Mouse (Mus musculus) thymus, adult 2 months (tissue): Measurements from ENCODE around the gene Stab1. TPM values are rescaled to one million over a fixed set of nuclear protein-coding genes. Genes with fewer than 3 reads are reported as not detected.

ENCODE experiments used
- DNase-seq: peaks from one replicate; pipeline ENCODE4 v3.0.0; 2021
- H3K27ac ChIP-seq: fragments of 200-500 bp; 2 replicates; pipeline ENCODE4 v1.5.1; 2012; ENCODE audit warnings: low read length, control low read depth; ENCODE audit not compliant: control insufficient read depth, insufficient read depth
- H3K27me3 ChIP-seq: fragments of 200-500 bp; 2 replicates; pipeline ENCODE4 v1.6.1; 2012; ENCODE audit warnings: mild to moderate bottlenecking, low read length, moderate library complexity, mixed read lengths; ENCODE audit not compliant: control insufficient read depth, insufficient read depth
- H3K36me3 ChIP-seq: fragments of 200-500 bp; 2 replicates; pipeline ENCODE4 v1.6.1; 2012; ENCODE audit warnings: mild to moderate bottlenecking, low read length, moderate library complexity; ENCODE audit not compliant: control insufficient read depth, insufficient read depth
- H3K4me1 ChIP-seq: fragments of 200-500 bp; replicated peaks from 2 replicates; pipeline ENCODE4 v1.6.1; 2012; ENCODE audit warnings: low read length; ENCODE audit not compliant: control insufficient read depth, insufficient read depth
- H3K4me3 ChIP-seq: fragments of 200-500 bp; 2 replicates; pipeline ENCODE4 v1.5.1; 2012; ENCODE audit warnings: mild to moderate bottlenecking, low read length, control low read depth, moderate library complexity; ENCODE audit not compliant: control insufficient read depth, insufficient read depth
- CTCF ChIP-seq: fragments of 200-500 bp; IDR thresholded peaks from 2 replicates; pipeline ENCODE4 v1.5.1; 2012; ENCODE audit warnings: mild to moderate bottlenecking, control low read depth, low read length, moderate library complexity, borderline replicate concordance; ENCODE audit not compliant: control insufficient read depth, poor library complexity, insufficient read depth; ENCODE audit errors: extremely low read depth
- POLR2A ChIP-seq: fragments of 200-500 bp; IDR thresholded peaks from 2 replicates; pipeline ENCODE4 v1.6.1; 2012; ENCODE audit warnings: mild to moderate bottlenecking, low read length, control low read depth, moderate library complexity; ENCODE audit not compliant: control insufficient read depth, poor library complexity, insufficient read depth; ENCODE audit errors: extremely low read depth
- WGBS: fragments of 180-500 bp; shearing (Covaris S2); methylation state at CpG from one replicate; pipeline ENCODE4 v1.1.7; 2018; 5-methylcytosine and 5-hydroxymethylcytosine counted together
- polyA plus RNA-seq: library from polyadenylated mRNA; depleted of rRNA; stranded (reverse); fragments of >200 nt; gene quantifications from 2 replicates; pipeline ENCODE4 v1.2.3, GENCODE M21; 2012

The Stab1 gene
- polyA plus RNA-seq, 1 experiment: 26.7 TPM

- peaks cover 86% of the 10 kb centered on the region for H3K36me3 ChIP-seq
- H3K4me1 ChIP-seq: no peaks in the 10 kb centered on the region
- TF ChIP-seq CTCF (no peak), POLR2A (no peak)
- no peak for DNase-seq
- H3K27me3 ChIP-seq: no peaks in the 10 kb centered on the region
- H3K4me3 ChIP-seq: no peak overlapping the region
- no peak overlapping the region for H3K27ac ChIP-seq
- WGBS: 97% methylated on average over 6 of the region's 6 CpGs
Measured at GRCm38 (mm10) chr14:31188771-31189181, 20.3 kb upstream of the Stab1 start.

GRCm38 (mm10) chr14:31186656-31187055, 18.2 kb upstream of the Stab1 start:
- peaks cover 97% of the 10 kb centered on the region for H3K36me3 ChIP-seq

DNA sequence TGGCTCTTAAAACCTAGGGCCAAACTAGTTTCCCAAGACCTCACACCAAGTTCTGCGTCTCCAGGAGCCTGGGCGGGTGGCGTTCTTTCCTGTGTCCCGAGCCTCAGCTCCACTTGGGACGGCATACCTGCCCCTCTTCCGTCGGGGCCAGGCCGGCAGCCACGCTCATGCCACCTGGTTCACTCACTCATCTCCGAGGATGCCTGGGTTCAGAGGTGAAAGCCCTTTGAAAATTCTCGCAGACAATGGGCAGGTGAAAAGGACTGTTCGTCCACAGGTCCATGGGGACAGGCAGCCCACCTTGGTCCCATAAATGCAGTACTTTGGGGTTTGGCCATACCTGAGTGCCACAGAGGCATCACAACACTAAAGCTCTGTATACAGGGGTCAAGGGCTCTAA, 15.8 kb upstream of the Stab1 start:
- Histone ChIP-seq H3K4me3 (no peak overlapping the region), H3K27me3 (no peaks in the 10 kb centered on the region), H3K36me3 (peaks cover 97% of the 10 kb centered on the region), H3K27ac (no peak overlapping the region), H3K4me1 (no peaks in the 10 kb centered on the region)
- 97% methylated on average over 12 of the region's 12 CpGs for WGBS
- TF ChIP-seq CTCF: no peak
- no peak for TF ChIP-seq POLR2A
- DNase-seq: no peak

More at GRCm38 (mm10) chr14:31186656-31187055, 18.2 kb upstream of the Stab1 start:
- 95% methylated on average over 4 of the region's 4 CpGs for WGBS
- no peak for DNase-seq
- Histone ChIP-seq H3K4me1 (no peaks in the 10 kb centered on the region), H3K27ac (no peak overlapping the region), H3K27me3 (no peaks in the 10 kb centered on the region), H3K4me3 (no peak overlapping the region)
- TF ChIP-seq CTCF (no peak), POLR2A (no peak)

DNA sequence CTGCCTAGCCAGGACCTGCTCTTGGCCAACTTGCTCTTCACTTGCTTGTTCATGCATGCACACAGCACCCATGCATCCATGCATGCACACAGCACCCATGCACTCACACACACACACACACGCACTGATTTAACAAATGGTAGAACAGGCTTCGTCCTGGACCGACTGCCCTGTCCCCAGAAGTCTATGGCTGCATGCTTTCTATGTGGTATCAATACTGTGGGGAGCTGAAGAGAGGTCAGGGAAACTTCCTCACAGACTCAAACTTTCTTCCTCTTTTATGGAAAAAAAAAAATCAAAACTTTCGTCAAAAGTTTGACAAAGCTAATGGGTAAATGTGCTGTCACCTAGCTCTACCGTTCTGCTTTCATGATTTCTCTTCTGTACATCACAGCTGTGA, 15.1 kb upstream of the Stab1 start:
- Histone ChIP-seq H3K4me3 (no peak overlapping the region), H3K27me3 (no peaks in the 10 kb centered on the region), H3K36me3 (peaks cover 97% of the 10 kb centered on the region), H3K27ac (no peak overlapping the region), H3K4me1 (no peaks in the 10 kb centered on the region)
- TF ChIP-seq POLR2A (no peak), CTCF (no peak)
- 80% methylated on average over 5 of the region's 5 CpGs for WGBS
- no peak for DNase-seq

GRCm38 (mm10) chr14:31182786-31183290, 14.4 kb upstream of the Stab1 start:
- Histone ChIP-seq H3K4me3 (no peak overlapping the region), H3K27me3 (no peaks in the 10 kb centered on the region), H3K36me3 (peaks cover 92% of the 10 kb centered on the region), H3K27ac (no peak overlapping the region), H3K4me1 (no peaks in the 10 kb centered on the region)
- no peak for DNase-seq
- WGBS: 93% methylated on average over 2 of the region's 2 CpGs
- TF ChIP-seq POLR2A (no peak), CTCF (no peak)

DNA sequence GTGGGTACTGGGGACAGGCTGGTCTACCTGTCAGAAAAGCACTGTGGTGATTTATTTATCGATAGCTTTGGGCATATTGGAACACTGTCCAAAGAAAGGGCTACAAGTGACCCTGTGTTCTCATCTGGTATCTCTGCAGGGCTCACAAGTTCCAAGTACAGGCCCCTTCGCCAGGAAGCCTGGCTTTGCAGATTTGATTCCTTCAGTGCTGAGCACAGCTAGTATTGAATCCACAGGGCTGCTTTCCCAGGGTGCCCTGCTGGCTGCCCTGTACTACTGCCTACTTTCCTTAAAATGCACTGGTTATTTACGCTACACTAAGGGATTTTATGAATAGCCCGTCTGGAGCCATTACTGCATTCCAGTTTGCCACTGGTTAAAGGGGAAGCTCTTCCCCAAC, 13.1 kb upstream of the Stab1 start:
- Histone ChIP-seq H3K4me1 (no peaks in the 10 kb centered on the region), H3K27ac (no peak overlapping the region), H3K36me3 (peaks cover 92% of the 10 kb centered on the region), H3K27me3 (no peaks in the 10 kb centered on the region), H3K4me3 (no peak overlapping the region)
- no peak for DNase-seq
- WGBS: 98% methylated on average over 4 of the region's 4 CpGs
- TF ChIP-seq POLR2A: no peak
- no peak for TF ChIP-seq CTCF

DNA sequence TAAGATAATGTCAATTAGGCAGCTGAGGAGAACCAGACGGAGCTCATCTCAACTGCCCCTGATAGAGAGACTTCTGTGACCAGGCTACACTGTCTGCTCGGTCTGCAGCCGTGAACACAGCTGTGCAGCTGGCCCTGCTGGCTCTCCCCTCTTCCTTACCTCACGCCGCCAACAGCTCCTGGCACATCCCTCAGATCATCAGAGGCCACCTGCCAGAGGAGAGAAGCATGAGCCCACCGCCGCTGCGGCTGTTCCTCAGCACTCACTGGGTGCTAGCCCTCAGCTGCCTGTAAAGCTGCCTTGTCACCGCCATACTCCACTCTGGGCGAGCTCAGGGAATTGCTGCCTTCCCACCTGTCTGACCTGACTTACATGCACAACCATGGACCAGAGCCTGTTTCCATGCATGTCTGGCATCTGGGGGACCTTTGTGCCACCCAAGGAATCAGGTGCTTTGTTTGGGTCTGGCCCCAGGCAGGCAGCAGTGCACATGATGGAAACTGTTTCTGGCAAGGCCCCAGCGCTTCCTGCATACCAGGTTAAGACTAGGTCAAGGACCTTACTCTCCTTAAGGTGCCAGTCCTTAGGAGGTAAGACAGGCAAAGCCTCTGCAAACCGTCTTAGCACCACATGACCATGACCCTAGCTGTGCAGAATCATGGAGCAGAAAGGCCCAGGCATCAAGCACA, 11.4 kb upstream of the Stab1 start:
- Histone ChIP-seq H3K36me3 (peaks cover 86% of the 10 kb centered on the region), H3K4me1 (no peaks in the 10 kb centered on the region), H3K4me3 (no peak overlapping the region), H3K27me3 (no peaks in the 10 kb centered on the region), H3K27ac (no peak overlapping the region)
- TF ChIP-seq POLR2A (no peak), CTCF (no peak)
- DNase-seq: no peak
- WGBS: 93% methylated on average over 12 of the region's 12 CpGs
